Mouse (Mus musculus): ENCODE data around the gene Tbl3. TPM values are rescaled to one million over a fixed set of nuclear protein-coding genes. Genes with fewer than 3 reads are reported as not detected.
"Not testable (repeated sequence)": the region's sequence is repeated elsewhere in the genome, so short reads cannot be mapped to it uniquely, and the experiment has no call there.

The Tbl3 gene
- total RNA-seq, 2 experiments from 2014 or later: 15.4 to 16.0 TPM

DNA sequence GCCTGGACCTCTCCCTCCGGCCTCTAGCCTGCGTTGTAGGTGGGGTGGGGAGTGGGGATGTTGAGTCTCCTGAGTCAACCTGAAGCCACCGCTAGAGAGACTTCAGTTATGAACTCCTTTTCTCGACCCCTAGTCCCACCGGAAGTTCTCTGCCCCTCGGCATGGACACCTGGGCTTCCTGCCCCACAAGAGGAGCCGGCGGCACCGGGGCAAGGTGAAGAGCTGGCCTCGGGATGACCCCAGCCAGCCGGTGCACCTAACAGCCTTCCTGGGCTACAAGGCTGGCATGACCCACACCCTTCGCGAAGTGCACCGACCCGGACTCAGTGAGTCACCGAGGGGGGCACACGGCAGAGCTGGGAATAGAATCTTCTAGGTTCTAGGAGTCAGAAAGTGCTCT, 20.7 kb upstream of the Tbl3 start:
- no peak for DNase-seq (ENCODE audit: low spot score)

DNA sequence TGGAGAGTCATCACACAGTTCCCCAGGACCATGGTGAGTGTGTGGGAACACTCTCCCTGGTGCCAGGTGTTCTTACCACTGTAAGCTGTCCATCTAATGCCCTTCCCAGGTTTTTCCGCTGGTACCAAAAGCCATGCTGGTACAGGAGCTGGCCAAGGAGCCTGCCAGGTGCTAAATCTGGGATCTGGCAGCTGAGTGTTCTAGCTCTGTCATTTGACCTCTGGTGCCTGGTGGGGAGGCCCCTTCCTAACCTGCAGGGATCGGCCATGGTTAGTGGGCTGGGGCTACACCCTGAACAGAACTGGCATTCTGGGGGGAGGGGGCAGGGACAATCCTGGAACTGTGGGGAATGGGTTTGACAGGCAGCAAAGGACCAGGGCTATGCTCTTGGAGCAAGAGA, 20.2 kb upstream of the Tbl3 start, which contains the start of gene Rpl3l:
TSS of gene Rpl3l (plus strand) at position 203 of the 400 bp plus-strand sequence.
- peak; percentile 85 for DNase-seq (ENCODE audit: low spot score)

DNA sequence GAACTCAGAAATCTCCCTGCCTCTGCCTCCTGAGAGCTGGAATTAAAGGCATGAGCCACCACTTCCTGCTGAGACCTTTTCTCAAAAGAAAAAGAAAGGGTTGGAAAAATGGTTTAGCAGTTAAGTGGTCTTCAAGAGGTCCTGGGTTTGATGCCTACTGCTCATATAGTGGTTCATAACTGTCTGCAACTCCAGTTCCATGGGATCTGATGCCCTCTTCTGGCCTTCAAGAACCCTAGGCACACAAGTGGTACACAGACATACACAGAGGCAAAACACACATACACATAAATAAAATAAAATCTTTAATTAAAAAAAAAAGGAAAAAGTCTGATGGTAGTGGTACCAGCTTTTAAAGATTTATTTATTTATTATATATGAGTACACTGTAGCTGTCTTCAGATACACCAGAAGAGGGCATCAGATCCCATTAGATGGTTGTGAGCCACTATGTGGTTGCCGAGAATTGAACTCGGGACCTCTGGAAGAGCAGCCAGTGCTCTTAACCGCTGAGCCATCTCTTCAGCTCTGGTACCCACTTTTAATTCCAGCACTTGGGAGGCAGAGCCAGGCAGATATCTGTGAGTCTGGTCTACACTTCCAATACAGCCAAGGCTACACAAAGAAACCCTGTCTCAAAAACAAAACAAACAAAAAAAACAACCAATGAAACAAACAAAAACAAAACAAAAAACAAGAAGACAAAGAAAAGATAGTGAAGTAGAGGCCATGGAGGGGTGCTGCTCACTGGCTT, 18.4 kb upstream of the Tbl3 start:
- DNase-seq (ENCODE audit: low spot score): no peak

DNA sequence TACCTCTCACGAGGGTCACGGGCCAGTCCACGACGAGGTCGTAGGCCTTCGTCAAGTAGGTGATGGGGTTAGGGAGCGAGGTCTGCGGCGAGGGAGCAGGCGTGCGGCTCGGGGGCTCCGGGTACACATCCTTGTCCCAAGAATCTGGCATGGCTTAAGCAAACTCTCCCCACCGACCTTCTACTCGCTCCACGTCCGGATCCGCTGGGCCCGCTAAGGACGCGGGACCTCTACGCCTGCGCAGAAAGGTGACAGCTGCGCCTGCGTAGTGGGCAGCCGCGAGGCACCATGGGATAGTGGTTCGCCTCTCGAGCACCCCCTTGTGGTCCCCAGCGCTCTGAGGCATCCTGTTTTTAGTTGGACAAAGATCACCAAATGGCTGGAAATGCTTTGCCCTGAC, 16.7 kb upstream of the Tbl3 start, which contains the start of gene Ndufb10:
TSS of gene Ndufb10 (minus strand) at position 295 of the 400 bp plus-strand sequence.
- peak; percentile 96 for DNase-seq (ENCODE audit: low spot score)

DNA sequence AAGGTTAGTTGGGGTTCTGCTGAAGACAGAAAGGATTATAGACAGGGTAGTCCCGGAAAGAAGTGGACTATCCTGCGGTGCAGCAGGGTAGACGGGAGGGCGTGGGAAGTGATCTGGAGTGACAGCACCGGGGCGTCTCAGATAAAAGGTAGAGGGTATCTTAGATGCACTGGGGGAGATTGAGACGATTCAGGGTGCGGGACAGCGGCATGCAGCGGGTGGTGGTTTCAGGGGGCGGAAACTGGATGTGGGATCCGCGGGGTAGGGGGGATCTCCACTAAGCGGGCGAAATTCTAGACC, 16.4 kb upstream of the Tbl3 start:
- no peak for DNase-seq (ENCODE audit: low spot score)

DNA sequence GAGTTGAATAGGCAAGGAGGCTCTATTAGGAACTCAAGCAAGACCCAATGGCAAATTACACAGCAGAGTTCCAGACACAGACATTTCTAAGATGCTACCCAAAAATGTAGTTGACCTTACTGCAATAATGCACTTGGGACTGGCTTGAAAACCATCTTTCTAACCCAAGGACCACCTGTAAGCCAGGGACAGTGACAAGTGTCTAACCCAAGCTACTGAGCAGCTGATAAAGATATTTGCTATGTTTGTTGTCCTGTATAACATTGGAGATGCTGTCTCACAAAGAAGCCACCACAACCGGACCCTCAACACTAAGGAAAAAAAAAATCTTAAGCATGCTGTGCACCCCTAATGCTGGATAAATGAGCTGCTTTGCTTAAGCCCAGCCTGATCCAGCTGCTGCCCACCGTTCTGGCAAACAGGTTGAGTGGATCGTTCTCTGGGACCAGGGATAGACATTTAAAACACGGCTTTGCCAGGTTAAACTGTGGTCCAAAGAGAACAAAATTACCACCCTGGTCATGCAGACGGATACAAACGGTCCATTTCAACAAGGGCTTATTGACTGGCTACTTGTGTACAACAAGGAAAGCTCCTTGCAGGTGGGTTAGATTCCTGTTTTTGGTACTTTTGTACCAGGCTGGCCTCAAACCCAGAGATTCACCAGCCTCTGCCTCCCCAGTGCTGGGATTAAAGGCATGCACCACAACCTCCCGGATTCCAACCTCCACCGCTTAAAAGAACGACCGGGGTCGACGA, 15.8 kb upstream of the Tbl3 start:
- no peak for DNase-seq (ENCODE audit: low spot score)

DNA sequence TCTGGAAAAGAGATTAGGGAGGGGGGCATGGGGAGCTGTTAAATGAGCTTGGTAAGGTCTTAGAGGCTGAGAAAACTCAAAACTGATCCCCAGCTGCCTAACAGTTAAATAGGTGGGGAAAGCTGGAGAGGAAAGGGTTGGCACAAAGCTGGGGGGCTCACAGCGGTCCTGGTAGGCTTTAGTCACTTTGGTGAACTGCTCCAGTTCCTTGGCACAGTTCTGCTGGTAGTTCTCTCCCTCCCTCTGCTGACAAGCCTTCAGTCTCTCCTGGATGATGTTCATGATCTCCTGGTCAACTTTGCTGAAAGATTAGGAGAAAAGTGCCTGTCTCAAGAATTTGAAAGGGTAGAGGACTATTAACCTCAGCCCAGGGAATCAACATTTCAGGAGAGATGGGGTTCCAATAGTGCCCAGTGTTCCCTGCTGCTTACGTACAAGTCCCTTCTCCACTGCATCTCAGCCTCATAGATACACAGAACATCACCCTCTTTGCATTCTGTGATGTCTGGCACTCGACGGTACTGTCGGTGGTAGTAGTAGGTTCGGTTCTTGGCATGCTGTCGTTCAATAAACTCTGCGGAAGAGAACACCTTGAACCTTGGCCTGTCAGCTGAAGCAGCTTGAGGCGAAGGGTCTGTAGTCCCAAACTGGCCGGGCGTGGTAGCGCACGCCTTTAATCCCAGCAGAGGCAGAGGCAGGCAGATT, 14.9 kb upstream of the Tbl3 start:
- DNase-seq (ENCODE audit: low spot score): no peak

DNA sequence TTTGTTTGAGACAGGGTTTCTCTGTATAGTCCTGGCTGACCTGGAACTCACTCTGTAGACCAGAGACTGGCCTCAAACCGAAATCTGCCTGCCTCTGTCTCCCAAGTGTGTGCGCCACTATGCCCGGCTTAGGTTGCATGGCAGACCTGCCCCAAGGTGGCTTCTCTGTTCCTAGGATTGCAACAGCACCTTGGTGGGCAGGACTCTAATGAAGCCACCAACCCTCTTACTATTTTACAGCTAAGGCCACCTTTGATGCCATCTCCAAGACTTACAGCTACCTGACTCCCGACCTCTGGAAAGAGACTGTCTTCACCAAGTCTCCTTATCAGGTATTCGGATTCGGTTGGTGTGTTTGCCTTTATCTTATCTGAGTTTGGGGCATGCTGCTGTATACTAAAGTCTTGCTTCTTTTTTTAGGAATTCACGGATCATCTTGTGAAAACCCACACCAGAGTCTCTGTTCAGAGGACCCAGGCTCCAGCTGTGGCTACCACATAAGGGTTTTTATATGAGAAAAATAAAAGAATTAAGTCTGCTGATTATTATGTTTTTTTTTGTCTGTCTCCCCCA, 14.0 kb upstream of the Tbl3 start:
- DNase-seq (ENCODE audit: low spot score): not testable (repeated sequence)

DNA sequence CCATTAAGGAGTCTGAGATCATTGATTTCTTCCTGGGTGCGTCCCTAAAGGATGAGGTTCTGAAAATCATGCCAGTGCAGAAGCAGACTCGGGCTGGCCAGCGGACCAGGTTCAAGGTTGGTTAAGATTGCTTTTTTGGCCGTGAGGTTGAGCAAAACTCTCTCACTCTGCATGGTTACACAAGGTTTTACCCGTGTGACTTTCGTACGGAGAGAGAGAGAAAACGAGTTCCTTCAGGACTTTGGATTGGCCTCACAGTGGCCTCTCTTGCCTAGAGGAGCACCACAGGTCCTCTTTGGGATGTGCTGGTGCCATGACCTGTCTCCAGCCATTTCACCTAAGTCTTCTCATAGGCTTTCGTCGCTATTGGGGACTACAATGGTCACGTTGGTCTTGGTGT, 13.2 kb upstream of the Tbl3 start:
- DNase-seq (ENCODE audit: low spot score): not testable (repeated sequence)

DNA sequence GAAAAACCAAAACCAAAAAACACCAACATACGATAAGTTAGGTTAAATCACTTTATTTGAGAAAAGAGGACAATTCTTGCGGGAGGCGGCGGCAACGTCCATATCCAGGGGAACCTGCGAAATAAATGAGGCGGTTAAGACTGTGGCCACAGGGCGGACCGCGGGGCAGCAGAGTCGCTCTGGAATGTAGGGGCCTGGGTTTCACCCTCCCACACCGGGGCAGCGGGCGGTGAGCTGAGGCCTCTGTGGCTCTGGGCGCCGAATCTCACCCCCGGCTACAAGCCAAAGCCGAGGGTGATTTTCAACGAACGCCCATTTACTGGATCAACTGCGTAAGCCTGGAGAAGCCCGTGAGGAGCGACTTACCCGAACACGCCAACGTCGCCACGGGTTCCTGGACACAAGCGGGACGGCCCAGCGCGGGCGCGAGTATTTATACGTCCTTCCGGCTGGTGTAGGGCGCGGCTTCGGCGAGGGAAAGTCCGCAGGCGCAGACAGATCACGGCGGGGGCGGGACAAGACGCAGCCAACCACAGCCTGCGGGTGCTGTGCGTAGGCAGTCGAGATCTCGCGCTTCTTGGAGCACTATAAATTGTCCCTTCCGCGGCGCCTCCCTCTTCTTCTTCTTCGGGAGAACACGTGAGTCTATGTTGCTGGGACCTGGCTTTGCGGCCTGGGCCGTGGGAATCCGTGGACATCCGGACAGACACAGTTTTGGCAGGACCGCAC, 12.2 kb upstream of the Tbl3 start:
- peak; percentile 98 for DNase-seq (ENCODE audit: low spot score)

DNA sequence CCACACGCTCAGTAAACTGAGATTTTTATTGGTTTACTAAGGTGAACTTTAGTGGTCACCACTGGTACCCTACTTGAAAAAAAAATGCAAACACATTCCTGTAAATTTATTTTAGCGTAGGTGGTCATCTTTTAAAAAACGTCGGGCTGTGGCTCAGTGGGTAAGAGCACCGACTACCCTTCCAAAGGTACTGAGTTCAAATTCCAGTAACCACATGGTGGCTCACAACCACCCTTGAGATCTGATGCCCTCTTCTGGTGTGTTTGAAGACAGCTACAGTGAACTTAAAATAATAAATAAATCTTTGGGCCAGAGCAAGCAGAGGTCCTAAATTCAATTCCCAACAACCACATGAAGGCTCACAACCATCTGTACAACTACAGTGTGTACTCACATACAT, 11.5 kb upstream of the Tbl3 start:
- not testable (repeated sequence) for DNase-seq (ENCODE audit: low spot score)

DNA sequence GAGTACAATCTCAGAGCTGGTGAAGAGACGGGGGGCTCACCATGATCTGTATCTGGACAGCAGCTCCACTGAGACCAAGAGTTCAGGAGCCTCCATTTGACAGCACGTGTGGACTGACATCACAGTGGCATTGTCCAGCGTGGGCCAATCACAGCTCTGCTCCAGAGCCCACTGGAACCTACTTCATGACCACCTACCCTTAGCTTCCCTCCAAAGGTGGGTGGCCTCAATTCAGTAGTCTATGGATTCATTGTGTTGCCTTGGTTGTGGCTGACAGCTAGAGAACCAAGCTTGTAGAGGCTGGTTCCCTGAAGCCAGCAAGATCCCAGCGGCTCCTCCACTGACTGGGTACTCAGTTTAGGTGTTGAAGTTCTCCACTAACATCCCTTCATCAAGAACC, 10.5 kb upstream of the Tbl3 start, which contains the start of the genes Rnf151 and Rps2:
TSS of gene Rnf151 (minus strand) at position 121 of the 400 bp plus-strand sequence.
TSS of gene Rps2 (plus strand) at position 174 of the 400 bp plus-strand sequence.
- no peak for DNase-seq (ENCODE audit: low spot score)

DNA sequence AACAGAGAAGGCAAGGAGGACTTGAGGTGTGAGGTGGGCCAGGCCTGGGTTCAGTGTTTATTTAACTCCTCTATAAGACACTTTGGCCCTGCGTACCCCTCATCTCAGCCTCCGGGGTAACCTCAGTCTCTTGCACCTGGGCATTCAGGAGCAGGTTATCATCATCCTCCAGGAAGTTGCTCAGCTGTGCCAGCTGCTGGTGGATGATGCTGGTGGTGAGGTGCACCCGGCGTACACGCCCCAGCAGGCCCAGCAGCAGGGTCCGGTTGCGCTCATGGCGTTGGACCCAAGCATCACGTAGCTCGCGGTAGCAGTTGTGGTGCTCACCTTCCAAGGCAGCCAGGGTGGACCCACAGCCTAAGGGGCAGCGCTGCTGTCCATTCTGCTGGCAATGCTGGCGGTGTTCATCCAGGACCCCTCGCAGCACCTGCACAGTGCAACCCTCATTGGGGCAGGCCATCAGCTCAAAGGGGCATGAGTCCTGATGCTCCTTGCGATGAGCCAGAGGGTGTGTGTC, 8.8 kb upstream of the Tbl3 start:
- no peak for DNase-seq (ENCODE audit: low spot score)

DNA sequence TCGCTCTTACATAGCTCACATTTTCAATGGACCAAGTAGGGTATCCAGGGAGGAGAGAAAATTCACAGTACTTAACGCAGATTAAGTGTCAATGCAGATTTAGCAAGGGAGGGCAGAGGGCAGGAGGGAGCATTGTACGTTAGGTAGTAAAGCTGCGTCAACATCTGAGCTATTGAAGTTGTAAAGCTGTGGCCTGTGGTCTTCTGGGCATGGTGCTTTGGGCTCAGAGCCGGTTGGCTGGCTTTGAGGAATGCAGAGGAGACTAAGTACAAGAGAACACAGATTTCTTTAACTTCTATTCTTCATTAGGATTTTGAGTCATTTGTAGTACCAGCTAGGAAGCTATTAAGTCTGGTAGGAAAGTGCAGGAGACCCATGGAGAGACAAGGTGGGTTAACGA, 8.1 kb upstream of the Tbl3 start:
- no peak for DNase-seq (ENCODE audit: low spot score)

DNA sequence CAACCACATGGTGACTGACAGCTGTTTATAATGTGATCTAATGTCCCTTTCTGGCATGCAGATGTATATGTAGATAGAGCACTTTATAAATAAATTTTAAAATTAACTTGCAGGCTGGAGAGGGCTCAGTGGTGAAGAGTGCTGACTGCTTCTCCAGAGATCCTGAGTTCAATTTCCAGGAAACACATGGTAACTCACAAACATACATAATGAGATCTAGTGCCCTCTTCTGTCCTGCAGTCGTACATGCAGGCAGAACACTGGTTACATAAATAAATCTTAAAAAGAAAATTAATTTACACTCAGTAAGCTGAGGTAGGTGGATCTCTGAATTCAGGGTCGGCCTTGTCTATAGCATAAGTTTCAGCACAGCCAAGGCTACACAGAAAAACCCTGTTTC, 1.2 kb upstream of the Tbl3 start:
- DNase-seq (ENCODE audit: low spot score): no peak

DNA sequence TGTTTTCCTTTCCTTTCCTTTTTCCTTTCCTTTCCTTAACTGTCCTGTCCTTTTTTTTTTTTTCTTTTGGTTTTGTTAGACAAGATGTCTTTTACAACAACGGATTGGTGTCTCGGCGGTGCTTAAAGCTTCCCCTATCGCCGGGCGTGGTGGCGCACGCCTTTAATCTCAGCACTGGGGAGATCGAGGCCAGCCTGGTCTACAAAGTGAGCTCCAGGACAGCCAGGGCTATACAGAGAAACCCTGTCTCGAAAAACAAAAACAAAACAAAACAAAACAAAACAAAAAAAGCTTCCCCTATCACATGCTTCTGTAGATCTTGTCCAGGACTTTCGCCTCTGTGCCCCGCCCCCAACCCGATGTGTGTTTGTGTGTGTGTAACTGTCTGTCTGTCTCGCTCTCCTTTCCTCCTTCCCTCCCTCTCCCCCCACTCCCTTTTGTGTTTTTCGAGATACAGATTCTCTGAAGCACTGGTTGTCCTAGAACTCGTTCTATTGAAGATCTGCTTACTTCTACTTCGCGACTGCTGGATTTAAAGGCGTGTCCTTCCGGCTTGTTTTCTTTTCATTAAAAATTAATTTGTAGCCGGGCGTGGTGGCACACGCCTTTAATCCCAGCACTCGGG, 453 bp upstream of the Tbl3 start:
- no peak for DNase-seq (ENCODE audit: low spot score)

DNA sequence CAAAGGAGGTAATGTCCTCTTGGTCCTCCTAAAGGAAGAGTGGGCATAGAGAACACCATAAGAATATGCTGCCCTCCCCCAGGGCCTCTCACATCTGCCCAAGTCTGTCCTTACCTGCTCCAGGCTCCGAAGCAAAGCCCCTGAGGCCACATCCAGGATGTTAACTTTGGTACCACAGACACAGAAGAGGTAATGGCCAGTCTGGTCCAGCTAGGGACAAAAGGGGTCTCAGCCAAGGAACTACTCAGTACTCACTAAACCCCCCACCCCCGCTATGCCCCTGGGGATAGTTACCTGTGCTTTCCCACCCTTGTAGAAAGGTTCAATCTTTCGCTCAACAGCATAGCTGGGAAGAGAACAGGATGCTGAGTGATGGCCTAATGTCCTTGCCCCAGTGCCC, 1.6 kb downstream of the Tbl3 start:
- DNase-seq (ENCODE audit: low spot score): no peak

DNA sequence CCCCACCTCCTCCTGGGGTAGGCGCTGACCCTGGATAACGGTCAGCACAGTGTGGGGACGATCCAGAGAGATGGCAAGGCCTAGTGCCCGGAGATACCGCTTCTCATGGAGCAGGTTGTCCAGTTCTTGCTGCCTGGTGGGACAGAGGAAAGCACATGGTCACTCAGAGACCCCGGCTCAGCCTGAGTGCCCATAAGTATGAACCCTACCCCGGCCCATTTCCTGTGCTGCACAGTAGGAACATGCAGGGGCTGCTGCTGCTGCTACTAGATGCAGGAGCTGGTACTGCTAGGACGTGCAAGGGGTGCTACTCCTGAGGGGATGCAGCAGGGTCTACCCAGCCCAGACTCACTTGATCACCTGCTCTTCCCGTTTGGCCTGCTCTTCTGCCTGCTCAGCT, 6.2 kb downstream of the Tbl3 start:
- DNase-seq (ENCODE audit: low spot score): no peak

DNA sequence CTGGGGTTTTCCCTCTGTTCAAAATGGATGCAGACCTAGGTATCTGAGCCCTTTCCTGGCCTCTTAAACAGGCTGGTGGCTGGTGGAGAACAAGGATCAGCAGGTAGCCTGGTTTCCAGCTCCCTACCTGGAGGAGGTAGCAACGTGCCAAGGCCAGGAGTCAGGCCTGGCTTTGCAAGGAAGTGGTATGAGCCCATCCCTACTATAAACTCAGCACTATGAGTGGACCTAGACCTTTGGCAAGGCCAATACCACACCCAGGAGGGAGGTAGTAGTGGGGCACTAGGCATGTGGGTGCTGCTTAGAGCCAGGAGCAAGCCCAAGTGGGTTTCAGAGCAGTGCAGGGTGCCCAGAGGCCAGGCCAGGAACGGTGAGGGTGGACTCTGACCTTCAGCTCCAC, 8.0 kb downstream of the Tbl3 start:
- DNase-seq (ENCODE audit: low spot score): no peak

DNA sequence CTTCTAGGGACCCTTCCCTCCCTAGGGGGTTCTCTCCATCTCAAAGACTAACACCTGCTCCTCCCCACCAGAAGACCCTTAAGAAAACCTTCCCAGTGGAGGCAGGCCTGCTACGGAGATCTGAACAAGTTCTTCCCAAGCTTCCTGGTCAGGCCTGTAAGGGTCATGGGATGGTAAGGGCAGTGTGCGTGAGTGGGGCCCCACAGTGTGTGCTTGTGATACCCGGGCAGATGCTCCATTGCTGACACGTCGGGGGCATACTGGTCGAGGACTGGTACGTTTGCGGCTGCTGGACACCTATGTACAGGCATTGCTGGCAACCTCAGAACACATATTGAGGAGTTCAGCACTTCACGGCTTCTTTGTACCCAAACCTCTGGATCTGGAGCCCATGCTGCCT, 8.7 kb downstream of the Tbl3 start:
- DNase-seq (ENCODE audit: low spot score): no peak

DNA sequence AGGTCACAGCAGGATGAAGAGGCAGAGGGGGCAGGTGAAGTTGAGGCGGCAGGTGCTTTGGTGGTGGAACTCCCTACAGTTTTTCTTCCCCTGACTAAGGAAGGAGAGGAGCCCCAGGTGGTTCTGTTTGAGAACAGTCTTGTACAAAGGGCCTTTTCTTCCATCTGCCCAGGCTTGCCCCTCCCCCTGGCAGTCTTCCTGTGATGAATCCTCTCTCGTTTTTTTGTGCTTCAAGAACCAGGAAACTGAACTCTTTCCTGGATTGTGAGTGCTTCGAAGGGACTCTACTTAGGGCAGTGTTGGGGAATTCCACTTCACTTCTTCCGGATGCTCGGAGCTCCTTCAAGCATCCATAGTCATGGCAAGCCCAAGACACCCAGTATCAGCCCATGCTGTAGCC, 9.5 kb downstream of the Tbl3 start:
- no peak for DNase-seq (ENCODE audit: low spot score)

All from gastrocnemius, adult 18-20 months (tissue).